Mouse (Mus musculus): ENCODE results near the gene Cacnb3. TPM values are rescaled to one million over a fixed set of nuclear protein-coding genes. Genes with fewer than 3 reads are reported as not detected.

The Cacnb3 gene
- total and polyA plus RNA-seq, 2 experiments, result 0.28 to 0.75 TPM

DNA sequence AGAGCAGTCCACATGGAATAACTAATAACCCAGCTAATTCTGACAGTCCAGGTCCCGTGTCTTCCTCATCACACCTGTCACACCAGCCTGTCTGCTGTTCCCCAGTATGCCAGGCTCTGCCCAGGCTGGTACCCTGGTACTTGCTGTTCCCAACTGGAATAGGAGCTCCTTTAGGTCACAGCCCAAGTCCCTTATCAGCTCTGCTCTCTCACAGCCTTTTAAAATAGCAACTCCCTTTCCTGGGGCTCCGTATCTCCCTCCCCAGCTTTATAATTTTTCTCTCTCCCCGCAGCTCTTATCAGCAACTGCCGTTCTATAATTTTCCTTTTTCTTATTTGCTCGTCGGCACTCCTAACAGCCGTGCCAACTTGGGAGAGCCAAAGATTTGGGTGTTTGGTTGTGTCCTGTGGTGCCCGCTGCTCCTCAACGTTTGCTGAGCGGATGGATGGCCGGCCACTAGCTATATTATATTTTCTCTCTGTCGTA lies 24.5 kb upstream of the Cacnb3 start:
- Histone ChIP-seq H3K27ac (replicated peaks; ENCODE audit: insufficient read depth, low read depth, low read length) (0 out of 2 replicates have a peak overlapping the region, but pooled peaks have one; percentile 12), H3K27me3 (ENCODE audit: control insufficient read depth, insufficient read depth, low read length) (no peaks in the 10 kb centered on the region), H3K4me3 (ENCODE audit: insufficient read depth, low read depth, low read length) (no peak overlapping the region), H3K9ac (ENCODE audit: low read depth, low read length) (no peak overlapping the region), H3K79me2 (ENCODE audit: control insufficient read depth, insufficient read depth, low read length) (peaks cover 7% of the 10 kb centered on the region; the same call in 1 of the 2 replicates), H3K4me1 (ENCODE audit: control insufficient read depth, insufficient read depth, low read length) (peaks cover 9% of the 10 kb centered on the region; the same call in 1 of the 2 replicates), H3K36me3 (ENCODE audit: control insufficient read depth, insufficient read depth, low read length) (no peaks in the 10 kb centered on the region)
- DNase-seq (ENCODE audit: extremely low read depth, low read depth, low spot score), result no peak
- 60% methylated on average over 12 of the region's 12 CpGs for WGBS
- TF ChIP-seq POLR2A (IDR thresholded peaks at IDR 0.05; ENCODE audit: extremely low read depth, insufficient read depth, low read length) (no peak), CTCF (IDR thresholded peaks at IDR 0.05; ENCODE audit: low read depth, low read length) (no peak)

DNA sequence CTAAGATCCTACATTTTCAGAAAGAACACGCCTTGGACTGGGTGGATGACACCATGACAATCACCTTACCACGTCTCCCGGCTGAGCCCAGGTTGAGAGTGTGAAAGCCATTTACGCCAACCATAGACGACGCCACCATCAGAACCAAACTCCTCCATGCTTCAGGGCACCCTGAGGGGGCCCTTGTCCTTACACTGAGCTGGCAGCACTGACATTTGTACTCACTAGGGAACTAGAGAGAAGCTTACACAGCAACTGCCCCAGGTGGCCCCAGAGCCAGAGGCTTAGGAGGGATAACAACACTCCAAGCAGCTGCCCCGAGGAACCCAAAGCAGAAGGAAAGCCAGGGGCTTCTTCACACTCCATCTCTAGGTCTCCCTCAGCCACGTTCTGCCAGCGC lies 23.9 kb upstream of the Cacnb3 start:
- no peak for DNase-seq (ENCODE audit: extremely low read depth, low read depth, low spot score)
- H3K27me3 ChIP-seq (ENCODE audit: control insufficient read depth, insufficient read depth, low read length), result no peaks in the 10 kb centered on the region
- 82% methylated on average over 9 of the region's 9 CpGs for WGBS
- no peak overlapping the region for H3K9ac ChIP-seq (ENCODE audit: low read depth, low read length)
- H3K4me3 ChIP-seq (ENCODE audit: insufficient read depth, low read depth, low read length), result no peak overlapping the region
- no peaks in the 10 kb centered on the region for H3K36me3 ChIP-seq (ENCODE audit: control insufficient read depth, insufficient read depth, low read length)
- TF ChIP-seq CTCF (IDR thresholded peaks at IDR 0.05; ENCODE audit: low read depth, low read length) (no peak), POLR2A (IDR thresholded peaks at IDR 0.05; ENCODE audit: extremely low read depth, insufficient read depth, low read length) (no peak)
- H3K4me1 ChIP-seq (ENCODE audit: control insufficient read depth, insufficient read depth, low read length), result peaks cover 9% of the 10 kb centered on the region; the same call in 1 of the 2 replicates
- peaks cover 7% of the 10 kb centered on the region; the same call in 1 of the 2 replicates for H3K79me2 ChIP-seq (ENCODE audit: control insufficient read depth, insufficient read depth, low read length)
- no peak overlapping the region for H3K27ac ChIP-seq (replicated peaks; ENCODE audit: insufficient read depth, low read depth, low read length)

DNA sequence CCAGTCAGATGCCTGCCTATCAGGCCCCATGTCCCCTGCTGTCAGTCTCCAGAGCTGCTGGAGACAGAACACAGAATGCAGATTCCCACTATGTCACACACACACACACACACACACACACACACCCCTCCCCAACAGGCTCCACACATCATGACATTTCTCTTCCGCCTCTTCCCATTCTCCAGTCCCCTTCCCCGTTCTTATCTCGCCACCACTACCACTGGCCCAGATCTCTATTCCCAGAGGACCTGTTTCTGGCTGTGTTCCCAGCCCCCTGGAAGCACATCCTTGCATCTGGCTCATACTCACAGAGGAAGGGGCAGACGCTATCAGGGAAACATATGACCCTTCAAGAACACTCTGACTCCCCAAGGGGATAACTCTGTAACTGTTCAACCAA lies 23.1 kb upstream of the Cacnb3 start:
- Histone ChIP-seq H3K27ac (replicated peaks; ENCODE audit: insufficient read depth, low read depth, low read length) (no peak overlapping the region), H3K27me3 (ENCODE audit: control insufficient read depth, insufficient read depth, low read length) (no peaks in the 10 kb centered on the region), H3K4me3 (ENCODE audit: insufficient read depth, low read depth, low read length) (no peak overlapping the region), H3K36me3 (ENCODE audit: control insufficient read depth, insufficient read depth, low read length) (no peaks in the 10 kb centered on the region), H3K9ac (ENCODE audit: low read depth, low read length) (no peak overlapping the region), H3K4me1 (ENCODE audit: control insufficient read depth, insufficient read depth, low read length) (peaks cover 7% of the 10 kb centered on the region; the same call in 1 of the 2 replicates), H3K79me2 (ENCODE audit: control insufficient read depth, insufficient read depth, low read length) (peaks cover 7% of the 10 kb centered on the region; the same call in 1 of the 2 replicates)
- TF ChIP-seq CTCF (IDR thresholded peaks at IDR 0.05; ENCODE audit: low read depth, low read length), result no peak
- no peak for TF ChIP-seq POLR2A (IDR thresholded peaks at IDR 0.05; ENCODE audit: extremely low read depth, insufficient read depth, low read length)
- no peak for DNase-seq (ENCODE audit: extremely low read depth, low read depth, low spot score)
- 41% methylated on average over 4 of the region's 4 CpGs for WGBS

DNA sequence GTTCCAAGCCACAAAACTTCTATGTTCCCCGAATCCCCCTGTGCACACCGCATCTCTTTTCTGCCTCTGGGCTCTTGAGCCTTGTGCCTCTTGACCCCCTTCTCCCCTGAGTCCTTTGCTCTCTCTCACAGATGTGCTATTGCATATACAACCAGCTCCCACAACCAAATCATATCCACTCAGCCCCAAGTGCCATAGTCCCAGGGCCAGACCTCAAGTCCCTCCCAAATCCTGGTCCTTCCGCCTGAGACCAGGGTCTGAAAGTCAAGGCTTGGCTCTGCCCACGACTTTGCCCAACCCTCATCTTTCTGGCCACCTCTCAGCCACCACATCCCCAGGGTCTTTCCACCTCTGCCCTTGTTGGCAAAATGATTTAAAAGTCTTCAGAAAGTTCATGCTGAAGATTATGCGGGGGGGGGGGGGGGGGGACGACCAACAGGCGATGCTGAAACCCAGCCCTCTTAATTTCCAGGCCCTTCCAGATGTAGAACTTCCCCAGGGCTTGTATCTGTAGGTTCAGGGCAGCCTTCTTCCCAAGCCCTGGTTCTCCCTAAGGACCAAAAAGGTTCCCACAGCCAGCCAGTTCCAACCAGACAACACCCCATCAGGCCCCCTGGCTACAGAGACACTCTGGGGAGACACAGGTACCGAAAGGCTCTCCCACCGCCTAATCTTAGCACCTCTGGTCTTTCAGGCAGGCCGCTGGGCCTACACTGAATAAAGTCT lies 22.4 kb upstream of the Cacnb3 start:
- DNase-seq (ENCODE audit: extremely low read depth, low read depth, low spot score), result no peak
- H3K4me1 ChIP-seq (ENCODE audit: control insufficient read depth, insufficient read depth, low read length), result peaks cover 7% of the 10 kb centered on the region; the same call in 1 of the 2 replicates

DNA sequence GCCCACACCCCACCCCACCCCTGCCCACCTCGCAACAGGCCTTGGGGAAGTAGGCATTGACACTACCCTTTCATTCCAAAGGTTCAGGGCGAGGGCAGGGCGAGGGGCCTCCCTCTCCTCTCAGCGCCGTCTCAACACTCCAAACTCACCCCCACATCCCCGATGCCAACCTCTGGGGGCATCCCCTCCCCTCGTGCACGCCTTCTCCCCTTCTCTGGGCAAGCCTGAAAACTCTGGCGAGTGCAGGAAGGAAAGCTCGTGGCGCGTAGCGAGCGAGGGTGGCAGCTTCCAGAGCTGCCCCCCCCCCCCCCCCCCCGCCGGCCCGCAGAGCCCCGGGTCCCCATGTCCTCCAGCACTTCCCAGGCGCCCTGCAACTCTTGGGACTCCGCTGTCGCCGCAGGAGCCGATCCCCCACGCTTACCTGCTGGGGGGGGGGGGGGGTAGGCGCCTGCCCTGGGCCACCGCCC lies 21.8 kb upstream of the Cacnb3 start:
- Histone ChIP-seq H3K4me1 (ENCODE audit: control insufficient read depth, insufficient read depth, low read length) (peaks cover 5% of the 10 kb centered on the region; the same call in 1 of the 2 replicates), H3K36me3 (ENCODE audit: control insufficient read depth, insufficient read depth, low read length) (no peaks in the 10 kb centered on the region), H3K4me3 (ENCODE audit: insufficient read depth, low read depth, low read length) (peak overlapping the region; percentile 87), H3K79me2 (ENCODE audit: control insufficient read depth, insufficient read depth, low read length) (peaks cover 5% of the 10 kb centered on the region; the same call in 1 of the 2 replicates), H3K27me3 (ENCODE audit: control insufficient read depth, insufficient read depth, low read length) (no peaks in the 10 kb centered on the region), H3K27ac (replicated peaks; ENCODE audit: insufficient read depth, low read depth, low read length) (no peak overlapping the region; the same call in 1 of the 2 replicates), H3K9ac (ENCODE audit: low read depth, low read length) (peak overlapping the region; percentile 76)
- DNase-seq (ENCODE audit: extremely low read depth, low read depth, low spot score), result no peak
- whole genome bisulfite sequencing, result 4% methylated on average over 10 of the region's 26 CpGs
- no peak for TF ChIP-seq POLR2A (IDR thresholded peaks at IDR 0.05; ENCODE audit: extremely low read depth, insufficient read depth, low read length)
- no peak for TF ChIP-seq CTCF (IDR thresholded peaks at IDR 0.05; ENCODE audit: low read depth, low read length)

More for the DNA sequence above, 22.4 kb upstream of the Cacnb3 start:
- H3K27ac ChIP-seq (replicated peaks; ENCODE audit: insufficient read depth, low read depth, low read length), result no peak overlapping the region
- H3K4me3 ChIP-seq (ENCODE audit: insufficient read depth, low read depth, low read length), result peak overlapping the region; percentile 87
- no peaks in the 10 kb centered on the region for H3K27me3 ChIP-seq (ENCODE audit: control insufficient read depth, insufficient read depth, low read length)
- 25% methylated on average over 10 of the region's 10 CpGs for WGBS
- no peak for TF ChIP-seq POLR2A (IDR thresholded peaks at IDR 0.05; ENCODE audit: extremely low read depth, insufficient read depth, low read length)
- TF ChIP-seq CTCF (IDR thresholded peaks at IDR 0.05; ENCODE audit: low read depth, low read length), result no peak
- peaks cover 7% of the 10 kb centered on the region; the same call in 1 of the 2 replicates for H3K79me2 ChIP-seq (ENCODE audit: control insufficient read depth, insufficient read depth, low read length)
- H3K9ac ChIP-seq (ENCODE audit: low read depth, low read length), result peak overlapping the region; percentile 76
- no peaks in the 10 kb centered on the region for H3K36me3 ChIP-seq (ENCODE audit: control insufficient read depth, insufficient read depth, low read length)

Measured in liver, adult 2 months (tissue).